Comparison of ENCODE assay signal across 14 mouse cellular contexts in the genomic region with DNA sequence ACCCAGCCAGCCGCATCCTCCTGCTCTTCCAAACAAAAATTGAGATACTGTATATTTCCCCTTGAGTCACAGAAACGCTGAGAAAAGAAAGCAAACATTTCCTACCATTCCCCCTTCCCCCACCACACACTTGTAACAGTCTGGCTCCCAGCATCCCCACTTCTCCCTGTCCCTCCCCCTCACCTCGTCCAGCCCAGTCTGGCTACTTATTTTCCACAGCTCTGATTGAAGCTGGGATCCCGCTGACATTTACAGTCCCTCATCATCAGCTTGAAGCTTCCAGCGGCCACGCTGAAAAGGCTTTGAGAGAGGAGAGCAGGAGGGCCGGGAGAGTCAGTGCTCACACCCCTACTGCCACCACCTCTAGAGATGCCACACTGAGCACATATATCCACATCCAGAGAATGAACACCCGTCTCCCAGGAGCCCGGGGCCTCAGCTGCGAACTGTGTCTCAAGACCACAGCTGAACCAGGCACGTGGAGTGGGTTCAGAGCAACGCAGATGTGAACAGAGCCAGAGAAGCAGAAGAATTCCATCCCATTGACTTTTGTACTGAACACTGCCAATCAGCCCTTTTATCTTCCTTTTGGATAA.
DNase-seq lines count a peak whose midpoint lies in the region; ATAC-seq and TF ChIP-seq lines count a peak whose summit lies in the region.
"Had no signal": no experiment of that assay in that cellular context is flagged by ENCODE, and none has a peak within 500 bp of the region (broad histone marks: within the 10 kb centered on the region; RNA-seq: fewer than 3 reads in every experiment).

No protein-coding gene starts in this region.

- H3K4me2 ChIP-seq in forebrain, embryonic 15.5 days (replicated peaks): no peak overlapping the region
- H3K4me2 ChIP-seq in hindbrain, postnatal 0 days (ENCODE audit: low read depth, low read length): no peak overlapping the region
- 0 out of 2 replicates have a peak overlapping the region, but pooled peaks have one; percentile 2 for H3K4me2 ChIP-seq in neural tube, embryonic 15.5 days
- H3K4me2 ChIP-seq: embryonic facial prominence, embryonic 13.5 days; intestine, embryonic 15.5 days; lung, embryonic 14.5 days had no signal

- peak; percentile 41; the same call in 1 of the 2 replicates for ATAC-seq in forebrain, embryonic 15.5 days (replicated peaks)
- peak; percentile 36; the same call in 1 of the 2 replicates for ATAC-seq in hindbrain, postnatal 0 days
- ATAC-seq in neural tube, embryonic 15.5 days (ENCODE audit: low FRiP score): 0 out of 2 replicates have a peak, but pooled peaks have one; percentile 9
- ATAC-seq: intestine, embryonic 15.5 days had no signal

- peaks cover 40% of the 10 kb centered on the region for H3K4me1 ChIP-seq in forebrain, embryonic 15.5 days
- H3K4me1 ChIP-seq in hindbrain, postnatal 0 days (ENCODE audit: insufficient read depth, low read length): peaks cover 6% of the 10 kb centered on the region
- peaks cover 55% of the 10 kb centered on the region for H3K4me1 ChIP-seq in neural tube, embryonic 15.5 days
- H3K4me1 ChIP-seq: embryonic facial prominence, embryonic 13.5 days; intestine, embryonic 15.5 days had no signal

- peaks cover under 1% of the 10 kb centered on the region; the same call in 1 of the 2 replicates for H3K27me3 ChIP-seq in forebrain, embryonic 15.5 days
- H3K27me3 ChIP-seq in hindbrain, postnatal 0 days (ENCODE audit: insufficient read depth, low read length): no peaks in the 10 kb centered on the region; the same call in 1 of the 2 replicates
- H3K27me3 ChIP-seq in neural tube, embryonic 15.5 days (replicated peaks): 0 out of 2 replicates have a peak, but pooled peaks cover 5% of the 10 kb centered on the region
- H3K27me3 ChIP-seq: intestine, embryonic 15.5 days had no signal

- no peaks in the 10 kb centered on the region for H3K9me3 ChIP-seq in forebrain, embryonic 15.5 days
- no peaks in the 10 kb centered on the region for H3K9me3 ChIP-seq in hindbrain, postnatal 0 days (ENCODE audit: low read length)
- no peaks in the 10 kb centered on the region for H3K9me3 ChIP-seq in neural tube, embryonic 15.5 days (replicated peaks)
- H3K9me3 ChIP-seq: embryonic facial prominence, embryonic 13.5 days; G1E; intestine, embryonic 15.5 days; megakaryocyte, embryonic 14.5 days had no signal

- no peak overlapping the region for H3K4me3 ChIP-seq in layer of hippocampus, adult 2 months
- H3K4me3 ChIP-seq in forebrain, embryonic 15.5 days: no peak overlapping the region
- H3K4me3 ChIP-seq in hindbrain, postnatal 0 days (ENCODE audit: low read length): no peak overlapping the region
- H3K4me3 ChIP-seq in neural tube, embryonic 15.5 days (replicated peaks): no peak overlapping the region
- H3K4me3 ChIP-seq: embryonic facial prominence, embryonic 13.5 days; intestine, embryonic 15.5 days; megakaryocyte, embryonic 14.5 days had no signal

- no peak for TF ChIP-seq CTCF in layer of hippocampus, adult 2 months (conservative IDR thresholded peaks at IDR 0.05)
- TF ChIP-seq CTCF in hindbrain, postnatal 0 days (IDR thresholded peaks at IDR 0.05; ENCODE audit: low read depth): no peak

- no peaks in the 10 kb centered on the region for H3K36me3 ChIP-seq in forebrain, embryonic 15.5 days
- H3K36me3 ChIP-seq in hindbrain, postnatal 0 days (ENCODE audit: insufficient read depth, low read length): no peaks in the 10 kb centered on the region
- no peaks in the 10 kb centered on the region for H3K36me3 ChIP-seq in neural tube, embryonic 15.5 days
- H3K36me3 ChIP-seq: embryonic facial prominence, embryonic 13.5 days; G1E; intestine, embryonic 15.5 days had no signal

- no peak overlapping the region for H3K9ac ChIP-seq in forebrain, embryonic 15.5 days (replicated peaks)
- H3K9ac ChIP-seq in hindbrain, postnatal 0 days (replicated peaks; ENCODE audit: low read length): no peak overlapping the region
- H3K9ac ChIP-seq in neural tube, embryonic 15.5 days (replicated peaks): peak overlapping the region; percentile 18; the same call in 1 of the 2 replicates
- H3K9ac ChIP-seq: embryonic facial prominence, embryonic 13.5 days; intestine, embryonic 15.5 days; lung, embryonic 14.5 days had no signal

- H3K27ac ChIP-seq in layer of hippocampus, adult 2 months: peak overlapping the region; percentile 36; the same call in 1 of the 2 replicates
- peak overlapping the region; percentile 28 for H3K27ac ChIP-seq in forebrain, embryonic 15.5 days (replicated peaks)
- H3K27ac ChIP-seq in hindbrain, postnatal 0 days: no peak overlapping the region
- peak overlapping the region; percentile 65 for H3K27ac ChIP-seq in neural tube, embryonic 15.5 days (replicated peaks)
- H3K27ac ChIP-seq: embryonic facial prominence, embryonic 13.5 days; intestine, embryonic 15.5 days had no signal

- no peak for DNase-seq in layer of hippocampus, adult 2 months (ENCODE audit: low spot score in 2 of 2)
- DNase-seq in layer of hippocampus, adult 11-12 months (ENCODE audit: low spot score): no peak
- no peak for DNase-seq in hindbrain, postnatal 0 days (ENCODE audit: low spot score)
- DNase-seq in right cerebral cortex, adult 18-20 months: no peak
- no peak for DNase-seq in frontal cortex, postnatal 10 days (ENCODE audit: low spot score in 2 of 2)
- DNase-seq in left cerebral cortex, postnatal 36 days (ENCODE audit: low spot score in 2 of 2): no peak
- DNase-seq: cerebellum, postnatal 25 days; lung, embryonic 14.5 days had no signal

- intact Hi-C loops in left cerebral cortex, postnatal 36 days (cut with DNase I): no loop called here

- 18% methylated on average over 12 of the region's 12 CpGs for WGBS in forebrain, embryonic 15.5 days
- 11% methylated on average over 12 of the region's 12 CpGs for WGBS in hindbrain, postnatal 0 days
- 10% methylated on average over 12 of the region's 12 CpGs for WGBS in neural tube, embryonic 15.5 days
